In genomic region chr1:153542726-153543320, GRCm38 (mm10) we compare ENCODE assay signal across 8 mouse cellular contexts. TPM values are rescaled to one million over a fixed set of nuclear protein-coding genes. Genes with fewer than 3 reads are reported as not detected.
DNase-seq lines count a peak whose midpoint lies in the region; ATAC-seq lines count a peak whose summit lies in the region.
"Had no signal": no experiment of that assay in that cellular context is flagged by ENCODE, and none has a peak within 500 bp of the region (broad histone marks: within the 10 kb centered on the region; RNA-seq: fewer than 3 reads in every experiment).

No protein-coding gene starts in this region.

- peak; percentile 85 for ATAC-seq in kidney, embryonic 15.5 days (replicated peaks; ENCODE audit: low FRiP score)

- 25% methylated on average over 7 of the region's 7 CpGs for WGBS in kidney, embryonic 15.5 days

- H3K4me2 ChIP-seq in kidney, embryonic 15.5 days: no peak overlapping the region
- H3K4me2 ChIP-seq: midbrain, embryonic 12.5 days had no signal

- no peak overlapping the region for H3K9ac ChIP-seq in kidney, embryonic 15.5 days
- H3K9ac ChIP-seq: midbrain, embryonic 12.5 days had no signal

- H3K27ac ChIP-seq in kidney, embryonic 15.5 days: peak overlapping the region; percentile 79
- H3K27ac ChIP-seq: midbrain, embryonic 12.5 days had no signal

- DNase-seq in adrenal gland, postnatal 14 days: peak; percentile 43
- peak; percentile 48 for DNase-seq in heart, adult 8-10 months (ENCODE audit: low spot score)
- DNase-seq in lung, postnatal 25 days (ENCODE audit: low spot score): peak; percentile 29
- no peak for DNase-seq in cerebellum, adult 8-10 months
- no peak for DNase-seq in spleen, postnatal 10 days (ENCODE audit: low spot score in 2 of 2)
- no peak for DNase-seq in B cell, adult 2 months

- no peaks in the 10 kb centered on the region for H3K36me3 ChIP-seq in kidney, embryonic 15.5 days
- H3K36me3 ChIP-seq: midbrain, embryonic 12.5 days had no signal

- no peak overlapping the region for H3K4me3 ChIP-seq in kidney, embryonic 15.5 days (replicated peaks)
- H3K4me3 ChIP-seq: midbrain, embryonic 12.5 days had no signal

- peaks cover 15% of the 10 kb centered on the region for H3K4me1 ChIP-seq in kidney, embryonic 15.5 days

- H3K27me3 ChIP-seq in kidney, embryonic 15.5 days: no peaks in the 10 kb centered on the region

- H3K9me3 ChIP-seq in kidney, embryonic 15.5 days (replicated peaks): no peaks in the 10 kb centered on the region
- H3K9me3 ChIP-seq: midbrain, embryonic 12.5 days had no signal

RNA-seq across cellular contexts. Expression of gene Npl, which starts 7.0 kb away (rescaled TPM):
- total RNA-seq in adrenal gland, postnatal 14 days (2021): 3.1 and 5.6 TPM in 2 replicates
- total RNA-seq in heart, adult 8-10 months (2022): 1 to 10 TPM; 1.3 to 1.8 (median 1.8) TPM
- 21.4 and 23.3 TPM in 2 replicates for polyA plus RNA-seq in kidney, embryonic 15.5 days (2015; fragmentation: Nextera tagmentation; extraction: Ambion mirVana)

RNA-seq across cellular contexts. Expression of gene Dhx9, which starts 55.4 kb away (rescaled TPM):
- 119 and 131 TPM in 2 replicates for total RNA-seq in adrenal gland, postnatal 14 days (2021)
- 10 to 100 TPM; 35.5 to 42.1 (median 38.2) TPM for total RNA-seq in heart, adult 8-10 months (2022)
- 37.3 and 39.6 TPM in 2 replicates for polyA plus RNA-seq in kidney, embryonic 15.5 days (2015; fragmentation: Nextera tagmentation; extraction: Ambion mirVana)

Comparison
In these comparisons a context has a peak if more than half of its experiments do, and no peak if none do; other contexts are left out.
1. DNase-seq: peak in adrenal gland, postnatal 14 days (single experiment), heart, adult 8-10 months (single experiment) and lung, postnatal 25 days (single experiment); none in cerebellum, adult 8-10 months (single experiment), spleen, postnatal 10 days (0 of 2) and B cell, adult 2 months (0 of 2).